Mouse (Mus musculus) cerebellum, adult 9-11 months (tissue): Measurements from ENCODE around the gene Nkpd1.

Source experiments
- DNase-seq: peaks from one replicate; pipeline ENCODE4 v3.0.0; 2022

Gene Nkpd1

GRCm38 (mm10) chr7:19517652-19518365, at the start of gene Nkpd1:
Gene Nkpd1 (plus strand): TSS chr7:19517838.
- peak; percentile 71 for DNase-seq

- no peak for DNase-seq
Observed at GRCm38 (mm10) chr7:19468279-19468678, 49.4 kb upstream of the Nkpd1 start.

GRCm38 (mm10) chr7:19469404-19469803, 48.2 kb upstream of the Nkpd1 start:
- DNase-seq: no peak

- no peak for DNase-seq
Observed at GRCm38 (mm10) chr7:19470308-19470707, 47.3 kb upstream of the Nkpd1 start.

GRCm38 (mm10) chr7:19472403-19472802, 45.2 kb upstream of the Nkpd1 start:
- peak; percentile 16 for DNase-seq

- DNase-seq: peak; percentile 75
Observed at GRCm38 (mm10) chr7:19473875-19474443, 43.7 kb upstream of the Nkpd1 start.

- DNase-seq: no peak
Observed at GRCm38 (mm10) chr7:19477084-19477483, 40.6 kb upstream of the Nkpd1 start.

- no peak for DNase-seq
Observed at GRCm38 (mm10) chr7:19477624-19478384, 39.8 kb upstream of the Nkpd1 start.

- no peak for DNase-seq
Observed at GRCm38 (mm10) chr7:19483281-19483680, 34.4 kb upstream of the Nkpd1 start.

- no peak for DNase-seq
Observed at GRCm38 (mm10) chr7:19485488-19485887, 32.1 kb upstream of the Nkpd1 start.

GRCm38 (mm10) chr7:19486549-19486948, 31.1 kb upstream of the Nkpd1 start:
- no peak for DNase-seq

- no peak for DNase-seq
Observed at GRCm38 (mm10) chr7:19489525-19489924, 28.1 kb upstream of the Nkpd1 start.

- no peak for DNase-seq
Observed at GRCm38 (mm10) chr7:19491731-19492130, 25.9 kb upstream of the Nkpd1 start.

- DNase-seq: no peak
Observed at GRCm38 (mm10) chr7:19494751-19495474, 22.7 kb upstream of the Nkpd1 start.

- DNase-seq: no peak
Observed at GRCm38 (mm10) chr7:19495521-19496213, 22.0 kb upstream of the Nkpd1 start.

- DNase-seq: no peak
Observed at GRCm38 (mm10) chr7:19496214-19496555, 21.5 kb upstream of the Nkpd1 start.

GRCm38 (mm10) chr7:19498326-19498725, 19.3 kb upstream of the Nkpd1 start:
- no peak for DNase-seq

- DNase-seq: no peak
Observed at GRCm38 (mm10) chr7:19500420-19501363, 16.9 kb upstream of the Nkpd1 start.

- DNase-seq: no peak
Observed at GRCm38 (mm10) chr7:19501658-19502057, 16.0 kb upstream of the Nkpd1 start.

- DNase-seq: no peak
Observed at GRCm38 (mm10) chr7:19503481-19504068, 14.1 kb upstream of the Nkpd1 start.

GRCm38 (mm10) chr7:19506326-19506725, 11.3 kb upstream of the Nkpd1 start:
- DNase-seq: no peak
